Mouse (Mus musculus): ENCODE results near the gene Myoc. TPM values are rescaled to one million over a fixed set of nuclear protein-coding genes. Genes with fewer than 3 reads are reported as not detected.

Myoc gene
- polyA plus RNA-seq (2015; fragmentation: Nextera tagmentation; extraction: Ambion mirVana), result 0.17 TPM in 1 of 2 replicates, not detected in the other

- Histone ChIP-seq H3K9me3 (replicated peaks; ENCODE audit: low read length) (no peaks in the 10 kb centered on the region), H3K4me3 (replicated peaks; ENCODE audit: low read depth, low read length) (no peak within 1 kb of the TSS), H3K4me1 (replicated peaks; ENCODE audit: insufficient read depth, low read length) (no peaks in the 10 kb centered on the region), H3K4me2 (ENCODE audit: low read length) (no peak within 1 kb of the TSS), H3K27ac (no peak within 1 kb of the TSS), H3K9ac (ENCODE audit: low read depth, low read length) (no peak within 1 kb of the TSS), H3K36me3 (ENCODE audit: insufficient read depth, low read length) (no peaks in the 10 kb centered on the region), H3K27me3 (ENCODE audit: insufficient read depth, low read length) (no peaks in the 10 kb centered on the region)
- ATAC-seq (replicated peaks; ENCODE audit: low FRiP score, low read depth) (no peak), DNase-seq (ENCODE audit: low spot score) (no peak)
- WGBS, result 78% methylated on average over 10 of the region's 10 CpGs
- no peak for TF ChIP-seq CTCF (IDR thresholded peaks at IDR 0.05; ENCODE audit: low read depth)
These were observed at the start of gene Myoc for GRCm38 (mm10) chr1:162639051-162639750. Gene Myoc (plus strand): TSS chr1:162639155.

- Histone ChIP-seq H3K9me3 (replicated peaks; ENCODE audit: low read length) (no peaks in the 10 kb centered on the region), H3K27ac (no peak overlapping the region), H3K4me1 (replicated peaks; ENCODE audit: insufficient read depth, low read length) (no peaks in the 10 kb centered on the region), H3K4me2 (ENCODE audit: low read length) (no peak overlapping the region), H3K9ac (ENCODE audit: low read depth, low read length) (no peak overlapping the region), H3K27me3 (ENCODE audit: insufficient read depth, low read length) (no peaks in the 10 kb centered on the region), H3K4me3 (replicated peaks; ENCODE audit: low read depth, low read length) (no peak overlapping the region), H3K36me3 (ENCODE audit: insufficient read depth, low read length) (0 out of 2 replicates have a peak, but pooled peaks cover 3% of the 10 kb centered on the region)
- 0 out of 2 replicates have a peak, but pooled peaks have one; percentile 69 for ATAC-seq (replicated peaks; ENCODE audit: low FRiP score, low read depth)
- TF ChIP-seq CTCF (IDR thresholded peaks at IDR 0.05; ENCODE audit: low read depth), result no peak
- DNase-seq (ENCODE audit: low spot score), result peak; percentile 63
- 17% methylated on average over 9 of the region's 9 CpGs for WGBS
These were observed 49.5 kb upstream of the Myoc start for GRCm38 (mm10) chr1:162589443-162589842.

- 0 out of 2 replicates have a peak, but pooled peaks cover 3% of the 10 kb centered on the region for H3K36me3 ChIP-seq (ENCODE audit: insufficient read depth, low read length)
- no peak for TF ChIP-seq CTCF (IDR thresholded peaks at IDR 0.05; ENCODE audit: low read depth)
- ATAC-seq (replicated peaks; ENCODE audit: low FRiP score, low read depth), result no peak
- no peaks in the 10 kb centered on the region for H3K4me1 ChIP-seq (replicated peaks; ENCODE audit: insufficient read depth, low read length)
- DNase-seq (ENCODE audit: low spot score), result peak; percentile 20
- H3K9ac ChIP-seq (ENCODE audit: low read depth, low read length), result no peak overlapping the region
- H3K9me3 ChIP-seq (replicated peaks; ENCODE audit: low read length), result no peaks in the 10 kb centered on the region
- no peaks in the 10 kb centered on the region for H3K27me3 ChIP-seq (ENCODE audit: insufficient read depth, low read length)
- no peak overlapping the region for H3K4me3 ChIP-seq (replicated peaks; ENCODE audit: low read depth, low read length)
- H3K4me2 ChIP-seq (ENCODE audit: low read length), result no peak overlapping the region
- no peak overlapping the region for H3K27ac ChIP-seq
- 63% methylated on average over 8 of the region's 8 CpGs for WGBS
These were observed 48.4 kb upstream of the Myoc start for GRCm38 (mm10) chr1:162590415-162590997.

- WGBS, result 83% methylated on average over 3 of the region's 3 CpGs
- Histone ChIP-seq H3K27ac (no peak overlapping the region), H3K4me3 (replicated peaks; ENCODE audit: low read depth, low read length) (no peak overlapping the region), H3K36me3 (ENCODE audit: insufficient read depth, low read length) (peaks cover 16% of the 10 kb centered on the region; the same call in 1 of the 2 replicates), H3K9ac (ENCODE audit: low read depth, low read length) (no peak overlapping the region), H3K4me2 (ENCODE audit: low read length) (no peak overlapping the region), H3K4me1 (replicated peaks; ENCODE audit: insufficient read depth, low read length) (no peaks in the 10 kb centered on the region), H3K27me3 (ENCODE audit: insufficient read depth, low read length) (no peaks in the 10 kb centered on the region), H3K9me3 (replicated peaks; ENCODE audit: low read length) (no peaks in the 10 kb centered on the region)
- DNase-seq (ENCODE audit: low spot score) (no peak), ATAC-seq (replicated peaks; ENCODE audit: low FRiP score, low read depth) (no peak)
- TF ChIP-seq CTCF (IDR thresholded peaks at IDR 0.05; ENCODE audit: low read depth), result no peak
These were observed 41.4 kb upstream of the Myoc start for GRCm38 (mm10) chr1:162597379-162598102.

- TF ChIP-seq CTCF (IDR thresholded peaks at IDR 0.05; ENCODE audit: low read depth), result no peak
- 88% methylated on average over 5 of the region's 5 CpGs for WGBS
- Histone ChIP-seq H3K36me3 (ENCODE audit: insufficient read depth, low read length) (peaks cover 16% of the 10 kb centered on the region; the same call in 1 of the 2 replicates), H3K4me2 (ENCODE audit: low read length) (no peak overlapping the region), H3K9me3 (replicated peaks; ENCODE audit: low read length) (no peaks in the 10 kb centered on the region), H3K27me3 (ENCODE audit: insufficient read depth, low read length) (no peaks in the 10 kb centered on the region), H3K4me3 (replicated peaks; ENCODE audit: low read depth, low read length) (no peak overlapping the region), H3K4me1 (replicated peaks; ENCODE audit: insufficient read depth, low read length) (no peaks in the 10 kb centered on the region), H3K27ac (no peak overlapping the region), H3K9ac (ENCODE audit: low read depth, low read length) (no peak overlapping the region)
- DNase-seq (ENCODE audit: low spot score), result no peak
- no peak for ATAC-seq (replicated peaks; ENCODE audit: low FRiP score, low read depth)
These were observed 39.3 kb upstream of the Myoc start for GRCm38 (mm10) chr1:162599617-162600016.

GRCm38 (mm10) chr1:162601288-162601687 is 37.7 kb upstream of the Myoc start:
- 77% methylated on average over 4 of the region's 4 CpGs for WGBS
- no peak overlapping the region for H3K9ac ChIP-seq (ENCODE audit: low read depth, low read length)
- TF ChIP-seq CTCF (IDR thresholded peaks at IDR 0.05; ENCODE audit: low read depth), result no peak
- no peak overlapping the region for H3K4me3 ChIP-seq (replicated peaks; ENCODE audit: low read depth, low read length)
- DNase-seq (ENCODE audit: low spot score) (no peak), ATAC-seq (replicated peaks; ENCODE audit: low FRiP score, low read depth) (no peak)
- no peaks in the 10 kb centered on the region for H3K9me3 ChIP-seq (replicated peaks; ENCODE audit: low read length)
- H3K27me3 ChIP-seq (ENCODE audit: insufficient read depth, low read length), result no peaks in the 10 kb centered on the region
- no peak overlapping the region for H3K27ac ChIP-seq
- peaks cover 16% of the 10 kb centered on the region; the same call in 1 of the 2 replicates for H3K36me3 ChIP-seq (ENCODE audit: insufficient read depth, low read length)
- no peak overlapping the region for H3K4me2 ChIP-seq (ENCODE audit: low read length)
- H3K4me1 ChIP-seq (replicated peaks; ENCODE audit: insufficient read depth, low read length), result no peaks in the 10 kb centered on the region

All from kidney, postnatal 0 days (tissue).